Mouse (Mus musculus): ENCODE results near the gene Kcnc4. TPM values are rescaled to one million over a fixed set of nuclear protein-coding genes. Genes with fewer than 3 reads are reported as not detected.

Kcnc4 gene
- total RNA-seq, 2 experiments from 2014 or later, result 51.9 to 72.3 TPM

- Histone ChIP-seq H3K27ac (peak overlapping the region; percentile 86; the same call in 1 of the 2 replicates), H3K4me3 (no peak overlapping the region)
- intact Hi-C loops (cut with DNase I), result no loop called here
- no peak for TF ChIP-seq CTCF (IDR thresholded peaks at IDR 0.05)
- DNase-seq, result no peak
Measured at GRCm38 (mm10) chr3:107443866-107444265, 15.5 kb downstream of the Kcnc4 start.

- no peak for DNase-seq
- intact Hi-C loops (cut with DNase I), result no loop called here
- TF ChIP-seq CTCF (IDR thresholded peaks at IDR 0.05), result no peak
- Histone ChIP-seq H3K27ac (peak overlapping the region; percentile 86), H3K4me3 (no peak overlapping the region)
Measured at GRCm38 (mm10) chr3:107442191-107442590, 17.2 kb downstream of the Kcnc4 start.

GRCm38 (mm10) chr3:107441306-107441705 lies 18.0 kb downstream of the Kcnc4 start:
- intact Hi-C loops (cut with DNase I), result no loop called here
- peak overlapping the region; percentile 44 for H3K4me3 ChIP-seq
- peak overlapping the region; percentile 86 for H3K27ac ChIP-seq
- TF ChIP-seq CTCF (IDR thresholded peaks at IDR 0.05), result no peak
- DNase-seq, result peak; percentile 52

- intact Hi-C loops (cut with DNase I), result no loop called here
- DNase-seq, result no peak
- Histone ChIP-seq H3K27ac (no peak overlapping the region), H3K4me3 (no peak overlapping the region)
- no peak for TF ChIP-seq CTCF (IDR thresholded peaks at IDR 0.05)
Measured at GRCm38 (mm10) chr3:107439280-107439679, 20.1 kb downstream of the Kcnc4 start.

- no peak for TF ChIP-seq CTCF (IDR thresholded peaks at IDR 0.05)
- Histone ChIP-seq H3K27ac (no peak overlapping the region), H3K4me3 (no peak overlapping the region)
- DNase-seq, result no peak
- intact Hi-C loops (cut with DNase I), result no loop called here
Measured at GRCm38 (mm10) chr3:107437666-107438065, 21.7 kb downstream of the Kcnc4 start.

- DNase-seq, result peak; percentile 53
- intact Hi-C loops (cut with DNase I), result no loop called here
- TF ChIP-seq CTCF (IDR thresholded peaks at IDR 0.05), result no peak
- Histone ChIP-seq H3K4me3 (no peak overlapping the region), H3K27ac (peak overlapping the region; percentile 35; the same call in 1 of the 2 replicates)
Measured at GRCm38 (mm10) chr3:107436434-107436833, 22.9 kb downstream of the Kcnc4 start.

- H3K27ac ChIP-seq, result no peak overlapping the region
- intact Hi-C loops (cut with DNase I), result no loop called here
- no peak for TF ChIP-seq CTCF (IDR thresholded peaks at IDR 0.05)
- H3K4me3 ChIP-seq, result no peak overlapping the region
- no peak for DNase-seq
Measured at GRCm38 (mm10) chr3:107433614-107434013, 25.7 kb downstream of the Kcnc4 start.

- H3K27ac ChIP-seq, result no peak overlapping the region
- no peak for TF ChIP-seq CTCF (IDR thresholded peaks at IDR 0.05)
- intact Hi-C loops (cut with DNase I), result no loop called here
- no peak for DNase-seq
- H3K4me3 ChIP-seq, result no peak overlapping the region
Measured at GRCm38 (mm10) chr3:107431268-107431667, 28.1 kb downstream of the Kcnc4 start.

GRCm38 (mm10) chr3:107424258-107425041 lies 34.9 kb downstream of the Kcnc4 start:
- no peak overlapping the region for H3K4me3 ChIP-seq
- intact Hi-C loops (cut with DNase I), result no loop called here
- DNase-seq, result no peak
- no peak overlapping the region for H3K27ac ChIP-seq
- no peak for TF ChIP-seq CTCF (IDR thresholded peaks at IDR 0.05)

GRCm38 (mm10) chr3:107420156-107420555 lies 39.2 kb downstream of the Kcnc4 start:
- no peak for TF ChIP-seq CTCF (IDR thresholded peaks at IDR 0.05)

GRCm38 (mm10) chr3:107417287-107417644 lies 42.1 kb downstream of the Kcnc4 start:
- TF ChIP-seq CTCF (IDR thresholded peaks at IDR 0.05), result no peak
- intact Hi-C loops (cut with DNase I), result no loop called here
- DNase-seq, result no peak
- H3K4me3 ChIP-seq, result no peak overlapping the region
- H3K27ac ChIP-seq, result no peak overlapping the region

More at GRCm38 (mm10) chr3:107420156-107420555, 39.2 kb downstream of the Kcnc4 start:
- intact Hi-C loops (cut with DNase I), result no loop called here
- Histone ChIP-seq H3K27ac (no peak overlapping the region), H3K4me3 (no peak overlapping the region)
- no peak for DNase-seq

- DNase-seq, result no peak
- TF ChIP-seq CTCF (IDR thresholded peaks at IDR 0.05), result no peak
- Histone ChIP-seq H3K4me3 (no peak overlapping the region), H3K27ac (no peak overlapping the region)
- intact Hi-C loops (cut with DNase I), result no loop called here
Measured at GRCm38 (mm10) chr3:107416541-107417286, 42.6 kb downstream of the Kcnc4 start.

- no peak for DNase-seq
- TF ChIP-seq CTCF (IDR thresholded peaks at IDR 0.05), result no peak
- Histone ChIP-seq H3K4me3 (no peak overlapping the region), H3K27ac (peak overlapping the region; percentile 86)
- intact Hi-C loops (cut with DNase I), result no loop called here
Measured at GRCm38 (mm10) chr3:107413093-107413492, 46.3 kb downstream of the Kcnc4 start.
